Mouse (Mus musculus) heart, adult 11 months (tissue): ENCODE measurements at regions not wholly inside any gene's neighbourhood (a gene's known extent, or its start where the extent isn't known, plus 50 kb on each side); places are given as distances from the start of the nearest gene placed in this dataset.

Experiments
- DNase-seq: peaks from one replicate; pipeline ENCODE4 v3.0.0; 2022

GRCm38 (mm10) chr5:12233377-12234096 is 149.6 kb upstream of the Sema3d start:
- DNase-seq: no peak

GRCm38 (mm10) chr5:12243179-12243805 is 139.9 kb upstream of the Sema3d start:
- no peak for DNase-seq

- DNase-seq: no peak
Observed at GRCm38 (mm10) chr5:12293685-12294084, 89.5 kb upstream of the Sema3d start.

GRCm38 (mm10) chr5:12297331-12297730 is 85.9 kb upstream of the Sema3d start:
- DNase-seq: no peak

- DNase-seq: no peak
Observed at GRCm38 (mm10) chr5:12301833-12302808, 81.1 kb upstream of the Sema3d start.

- DNase-seq: no peak
Observed at GRCm38 (mm10) chr5:12309408-12309807, 73.8 kb upstream of the Sema3d start.

GRCm38 (mm10) chr5:12332648-12333305 is 50.4 kb upstream of the Sema3d start:
- no peak for DNase-seq
